Mouse (Mus musculus): ENCODE data around the gene Shmt1. TPM values are rescaled to one million over a fixed set of nuclear protein-coding genes. Genes with fewer than 3 reads are reported as not detected.

The Shmt1 gene
- polyA plus RNA-seq, 1 experiment from 2014 or later = 79.4 TPM

DNA sequence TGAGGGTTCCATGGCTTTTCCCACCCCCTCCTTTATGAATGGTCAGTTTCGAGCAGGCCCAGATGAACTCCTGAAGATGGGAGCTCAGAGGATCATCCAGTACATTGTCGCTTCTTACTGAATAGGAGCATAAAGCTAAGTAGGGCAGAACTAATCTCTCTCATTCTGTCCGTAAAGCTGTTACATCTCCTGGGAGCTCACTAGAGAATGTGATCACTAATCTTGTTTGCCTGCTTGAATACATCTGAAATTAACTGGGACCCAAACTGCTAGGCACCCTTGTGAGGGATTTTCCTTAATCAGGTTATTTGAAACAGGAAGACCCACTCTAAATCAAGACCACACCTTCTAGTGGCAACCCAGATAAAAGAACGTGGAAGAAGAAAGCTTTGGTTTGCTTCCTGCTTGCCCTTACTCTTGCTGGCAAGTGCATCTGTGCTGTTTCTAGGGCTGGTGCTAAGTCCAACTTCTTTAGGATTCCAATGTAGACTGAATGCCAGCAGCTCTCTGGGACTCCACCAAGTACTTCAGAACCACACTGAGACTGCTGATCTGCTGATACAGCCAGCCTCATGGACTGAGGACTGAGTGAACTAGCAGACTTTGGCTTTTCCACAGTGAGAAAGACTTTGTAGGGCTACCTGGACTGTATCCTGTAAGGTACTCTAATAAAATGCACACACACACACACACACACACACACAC, 15.9 kb upstream of the Shmt1 start:
- WGBS = 67% methylated on average over 4 of the region's 4 CpGs
- no peaks in the 10 kb centered on the region for H3K9me3 ChIP-seq (ENCODE audit: low read length)

DNA sequence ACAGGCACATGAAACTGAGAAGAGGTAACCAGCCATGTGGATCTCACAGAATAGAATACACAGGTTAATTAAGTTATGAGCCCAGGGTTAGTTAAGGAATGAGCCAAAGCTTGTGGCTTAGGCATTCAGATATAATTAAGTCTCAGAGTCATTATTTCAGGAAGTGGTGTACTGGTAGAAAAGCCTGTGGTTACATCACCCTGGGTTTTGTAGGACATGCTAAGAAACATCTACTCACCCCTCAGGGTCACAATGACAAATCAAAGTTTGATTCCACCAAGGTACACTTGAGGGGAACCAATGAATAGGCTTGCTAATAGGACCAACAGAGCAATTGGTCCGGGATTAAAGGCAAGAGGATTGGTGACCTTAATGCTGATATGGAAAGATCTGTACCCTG, 15.2 kb upstream of the Shmt1 start:
- Histone ChIP-seq H3K9ac (replicated peaks; ENCODE audit: low read length) (no peak overlapping the region), H3K27me3 (ENCODE audit: insufficient read depth, low read length) (no peaks in the 10 kb centered on the region)
- ATAC-seq (ENCODE audit: low FRiP score, low TSS enrichment) = no peak

More for the DNA sequence above, 15.9 kb upstream of the Shmt1 start:
- H3K27ac ChIP-seq (ENCODE audit: low read length) = no peak overlapping the region
- no peak for ATAC-seq (ENCODE audit: low FRiP score, low TSS enrichment)
- H3K4me1 ChIP-seq (ENCODE audit: insufficient read depth, low read length) = peaks cover 6% of the 10 kb centered on the region
- H3K4me3 ChIP-seq (ENCODE audit: low read length) = no peak overlapping the region
- no peak overlapping the region for H3K4me2 ChIP-seq (replicated peaks; ENCODE audit: low read depth, low read length)
- no peak overlapping the region for H3K9ac ChIP-seq (replicated peaks; ENCODE audit: low read length)
- H3K36me3 ChIP-seq (ENCODE audit: insufficient read depth, low read length) = no peaks in the 10 kb centered on the region
- H3K27me3 ChIP-seq (ENCODE audit: insufficient read depth, low read length) = no peaks in the 10 kb centered on the region

DNA sequence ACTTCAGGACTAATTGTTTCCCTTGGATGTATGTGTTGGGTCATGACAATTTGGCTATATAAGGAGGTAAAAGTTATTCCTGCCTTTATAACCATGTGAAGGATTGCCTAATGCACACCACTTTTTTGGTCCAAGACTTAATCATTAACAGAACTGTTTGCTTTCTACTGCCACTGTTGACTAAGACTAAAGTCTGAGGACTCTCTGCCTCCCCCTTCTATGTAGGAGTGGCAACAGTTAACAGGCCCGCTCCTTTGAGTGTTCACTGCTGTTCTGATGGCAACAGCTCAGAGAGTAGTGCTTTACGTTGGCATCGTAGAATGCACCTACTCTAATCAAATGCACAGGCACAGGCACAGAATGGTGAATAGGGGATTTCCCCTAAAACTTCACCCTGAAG, 13.7 kb upstream of the Shmt1 start:
- Histone ChIP-seq H3K27ac (ENCODE audit: low read length) (no peak overlapping the region), H3K4me1 (ENCODE audit: insufficient read depth, low read length) (no peaks in the 10 kb centered on the region), H3K36me3 (ENCODE audit: insufficient read depth, low read length) (no peaks in the 10 kb centered on the region), H3K4me2 (replicated peaks; ENCODE audit: low read depth, low read length) (no peak overlapping the region), H3K9ac (replicated peaks; ENCODE audit: low read length) (no peak overlapping the region), H3K4me3 (ENCODE audit: low read length) (no peak overlapping the region), H3K27me3 (ENCODE audit: insufficient read depth, low read length) (no peaks in the 10 kb centered on the region), H3K9me3 (ENCODE audit: low read length) (no peaks in the 10 kb centered on the region)
- peak; percentile 61; the same call in 1 of the 2 replicates for ATAC-seq (ENCODE audit: low FRiP score, low TSS enrichment)
- 66% methylated on average over 3 of the region's 3 CpGs for WGBS

More for the DNA sequence above, 15.2 kb upstream of the Shmt1 start:
- H3K36me3 ChIP-seq (ENCODE audit: insufficient read depth, low read length) = no peaks in the 10 kb centered on the region
- H3K27ac ChIP-seq (ENCODE audit: low read length) = no peak overlapping the region
- 53% methylated on average over 1 of the region's 1 CpGs for WGBS
- no peak overlapping the region for H3K4me3 ChIP-seq (ENCODE audit: low read length)
- peaks cover 6% of the 10 kb centered on the region for H3K4me1 ChIP-seq (ENCODE audit: insufficient read depth, low read length)
- H3K4me2 ChIP-seq (replicated peaks; ENCODE audit: low read depth, low read length) = no peak overlapping the region
- no peaks in the 10 kb centered on the region for H3K9me3 ChIP-seq (ENCODE audit: low read length)

DNA sequence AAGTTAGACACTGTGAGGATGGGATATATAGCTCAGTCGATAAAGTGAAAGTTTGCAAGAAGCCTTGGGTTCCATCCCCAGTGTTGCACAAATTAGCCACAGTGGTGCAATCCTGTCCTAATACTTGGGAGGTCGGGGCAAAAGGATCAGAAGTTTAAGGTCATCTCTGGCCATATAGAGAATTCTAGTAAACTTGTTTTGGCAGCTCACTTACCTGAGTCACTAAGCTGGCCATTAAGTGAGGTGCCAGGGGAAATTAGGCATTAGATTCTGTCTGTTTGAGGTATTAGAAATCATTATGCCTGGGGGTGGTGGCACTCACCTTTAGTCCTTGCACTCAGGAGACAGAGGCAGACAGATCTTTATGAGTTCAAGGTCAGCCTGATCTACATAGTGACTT, 12.3 kb upstream of the Shmt1 start:
- no peak for ATAC-seq (ENCODE audit: low FRiP score, low TSS enrichment)
- H3K9me3 ChIP-seq (ENCODE audit: low read length) = no peaks in the 10 kb centered on the region
- no peaks in the 10 kb centered on the region for H3K36me3 ChIP-seq (ENCODE audit: insufficient read depth, low read length)
- H3K9ac ChIP-seq (replicated peaks; ENCODE audit: low read length) = no peak overlapping the region
- H3K4me1 ChIP-seq (ENCODE audit: insufficient read depth, low read length) = no peaks in the 10 kb centered on the region
- 75% methylated on average over 2 of the region's 2 CpGs for WGBS
- no peak overlapping the region for H3K4me2 ChIP-seq (replicated peaks; ENCODE audit: low read depth, low read length)
- no peak overlapping the region for H3K4me3 ChIP-seq (ENCODE audit: low read length)
- no peak overlapping the region for H3K27ac ChIP-seq (ENCODE audit: low read length)
- H3K27me3 ChIP-seq (ENCODE audit: insufficient read depth, low read length) = no peaks in the 10 kb centered on the region

DNA sequence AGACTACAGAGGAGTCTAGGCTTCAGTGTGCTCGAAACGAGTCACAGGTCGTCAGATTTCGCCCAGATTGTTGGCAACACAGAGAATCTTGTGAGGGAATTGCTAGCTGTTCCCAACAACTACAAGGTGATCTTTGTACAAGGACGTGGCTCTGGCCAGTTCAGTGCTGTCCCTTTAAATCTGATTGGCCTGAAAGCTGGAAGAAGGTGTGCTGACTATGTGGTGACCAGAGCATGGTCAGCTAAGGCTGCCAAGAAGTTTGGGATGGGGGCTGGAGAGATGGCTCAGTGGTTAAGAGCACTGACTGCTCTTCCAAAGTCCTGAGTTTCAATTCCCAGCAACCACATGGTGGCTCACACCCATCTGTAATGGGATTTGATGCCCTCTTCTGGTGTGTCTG, 4.9 kb upstream of the Shmt1 start:
- Histone ChIP-seq H3K4me2 (replicated peaks; ENCODE audit: low read depth, low read length) (no peak overlapping the region), H3K4me3 (ENCODE audit: low read length) (no peak overlapping the region), H3K9me3 (ENCODE audit: low read length) (no peaks in the 10 kb centered on the region), H3K36me3 (ENCODE audit: insufficient read depth, low read length) (no peaks in the 10 kb centered on the region), H3K9ac (replicated peaks; ENCODE audit: low read length) (no peak overlapping the region), H3K4me1 (ENCODE audit: insufficient read depth, low read length) (0 out of 2 replicates have a peak, but pooled peaks cover 2% of the 10 kb centered on the region), H3K27ac (ENCODE audit: low read length) (no peak overlapping the region), H3K27me3 (ENCODE audit: insufficient read depth, low read length) (no peaks in the 10 kb centered on the region)
- 72% methylated on average over 5 of the region's 5 CpGs for WGBS
- ATAC-seq (ENCODE audit: low FRiP score, low TSS enrichment) = no peak

DNA sequence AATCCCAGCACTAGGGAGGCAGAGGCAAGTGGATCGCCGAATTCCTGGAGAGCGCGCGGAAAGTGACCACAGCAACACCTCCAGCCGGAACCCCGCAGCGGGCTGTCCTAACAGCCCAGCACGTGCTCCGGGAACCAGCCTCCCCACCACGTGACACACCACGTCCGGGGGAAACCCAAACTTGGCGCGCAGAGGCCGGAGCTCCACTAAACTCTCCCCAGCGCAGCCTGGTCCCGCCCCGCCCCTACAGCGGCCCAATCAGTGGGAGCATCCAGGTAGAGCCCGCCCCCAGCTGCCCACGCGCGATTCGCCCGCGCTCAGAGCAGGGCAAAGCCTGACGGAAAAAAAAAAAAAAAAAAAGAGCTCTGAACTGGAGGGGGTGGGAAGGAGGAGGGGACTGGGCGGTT, 461 bp downstream of the Shmt1 start:
- Histone ChIP-seq H3K4me2 (replicated peaks; ENCODE audit: low read depth, low read length) (peak overlapping the region; percentile 86), H3K27ac (ENCODE audit: low read length) (peak overlapping the region; percentile 63; the same call in 1 of the 2 replicates), H3K27me3 (ENCODE audit: insufficient read depth, low read length) (no peaks in the 10 kb centered on the region), H3K9ac (replicated peaks; ENCODE audit: low read length) (peak overlapping the region; percentile 54), H3K4me3 (ENCODE audit: low read length) (peak overlapping the region; percentile 48), H3K4me1 (ENCODE audit: insufficient read depth, low read length) (peaks cover 26% of the 10 kb centered on the region), H3K9me3 (ENCODE audit: low read length) (no peaks in the 10 kb centered on the region), H3K36me3 (ENCODE audit: insufficient read depth, low read length) (no peaks in the 10 kb centered on the region)
- under 1% methylated on average over 29 of the region's 29 CpGs for WGBS
- ATAC-seq (ENCODE audit: low FRiP score, low TSS enrichment) = peak; percentile 99

DNA sequence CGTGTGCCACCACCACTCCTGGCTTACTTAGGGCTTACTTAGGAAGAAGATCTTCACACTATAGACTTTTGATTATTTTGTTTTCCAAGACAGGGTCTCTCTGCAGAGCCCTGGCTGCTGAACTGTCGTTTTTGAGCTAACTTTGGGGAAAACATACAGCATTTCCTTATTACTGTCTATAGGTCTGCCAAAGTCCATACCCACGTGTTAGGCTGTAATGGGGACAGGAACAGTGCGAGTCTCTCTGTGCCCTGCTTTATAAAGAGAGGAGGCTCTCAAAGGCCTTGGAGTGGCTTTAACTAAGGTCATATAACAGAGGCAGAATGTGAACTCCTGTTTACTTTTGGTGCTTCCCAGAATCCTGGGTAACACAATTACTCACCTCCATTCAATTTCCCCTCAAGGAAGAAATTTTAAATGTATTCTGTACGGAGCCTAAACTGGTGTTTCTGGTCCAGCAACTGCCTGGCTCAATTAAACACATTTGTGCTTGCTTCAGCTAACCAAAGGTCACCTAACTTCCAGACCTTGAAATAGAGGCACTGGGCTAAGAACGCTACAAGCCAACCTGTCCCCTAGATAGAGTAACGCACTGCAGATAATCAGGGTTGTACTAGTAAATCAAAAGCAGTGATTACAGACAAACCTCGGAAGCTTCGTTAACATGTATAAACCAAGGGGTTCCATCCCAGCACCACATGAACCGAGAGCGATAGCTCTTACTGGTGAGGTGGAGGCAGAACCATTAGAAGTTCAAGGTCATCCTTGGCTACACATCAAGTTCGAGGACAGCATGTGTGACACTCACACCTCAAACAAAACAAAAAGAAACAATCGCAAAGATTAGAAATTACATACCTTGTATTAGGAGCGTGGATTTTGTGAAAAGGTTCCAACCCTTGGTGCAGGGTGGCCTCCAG, 1.2 kb downstream of the Shmt1 start:
- peak; percentile 21; the same call in 1 of the 2 replicates for ATAC-seq (ENCODE audit: low FRiP score, low TSS enrichment)

DNA sequence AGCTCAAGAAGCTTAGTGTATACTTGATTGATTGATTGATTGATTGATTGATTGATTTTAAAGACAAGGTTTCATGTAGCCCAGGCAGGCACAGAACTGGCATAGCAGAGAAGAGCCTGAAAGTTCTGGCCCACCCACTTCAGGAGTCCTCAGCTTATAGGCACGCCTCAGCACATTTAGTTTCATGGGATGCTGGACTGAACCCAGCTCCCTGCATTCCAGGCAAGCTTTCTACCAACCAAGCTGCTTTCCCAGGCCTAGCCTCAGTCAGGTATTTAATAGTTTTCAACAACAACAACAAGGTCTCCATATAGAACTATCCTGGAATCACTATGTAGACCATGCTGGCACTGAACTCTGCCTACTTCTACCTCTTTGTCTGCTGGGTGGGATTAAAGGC, 2.0 kb downstream of the Shmt1 start:
- peak overlapping the region; percentile 63 for H3K27ac ChIP-seq (ENCODE audit: low read length)
- H3K4me3 ChIP-seq (ENCODE audit: low read length) = peak overlapping the region; percentile 48
- H3K36me3 ChIP-seq (ENCODE audit: insufficient read depth, low read length) = no peaks in the 10 kb centered on the region
- 62% methylated on average over 1 of the region's 1 CpGs for WGBS
- peaks cover 26% of the 10 kb centered on the region for H3K4me1 ChIP-seq (ENCODE audit: insufficient read depth, low read length)
- H3K9me3 ChIP-seq (ENCODE audit: low read length) = no peaks in the 10 kb centered on the region
- no peak for ATAC-seq (ENCODE audit: low FRiP score, low TSS enrichment)
- H3K9ac ChIP-seq (replicated peaks; ENCODE audit: low read length) = peak overlapping the region; percentile 54; the same call in 1 of the 2 replicates
- no peaks in the 10 kb centered on the region for H3K27me3 ChIP-seq (ENCODE audit: insufficient read depth, low read length)
- peak overlapping the region; percentile 86 for H3K4me2 ChIP-seq (replicated peaks; ENCODE audit: low read depth, low read length)

More for the DNA sequence above, 1.2 kb downstream of the Shmt1 start:
- peak overlapping the region; percentile 54 for H3K9ac ChIP-seq (replicated peaks; ENCODE audit: low read length)
- no peaks in the 10 kb centered on the region for H3K9me3 ChIP-seq (ENCODE audit: low read length)
- H3K4me2 ChIP-seq (replicated peaks; ENCODE audit: low read depth, low read length) = peak overlapping the region; percentile 86
- H3K36me3 ChIP-seq (ENCODE audit: insufficient read depth, low read length) = no peaks in the 10 kb centered on the region
- peak overlapping the region; percentile 48 for H3K4me3 ChIP-seq (ENCODE audit: low read length)
- 7% methylated on average over 14 of the region's 14 CpGs for WGBS
- peak overlapping the region; percentile 63 for H3K27ac ChIP-seq (ENCODE audit: low read length)
- peaks cover 26% of the 10 kb centered on the region for H3K4me1 ChIP-seq (ENCODE audit: insufficient read depth, low read length)
- H3K27me3 ChIP-seq (ENCODE audit: insufficient read depth, low read length) = no peaks in the 10 kb centered on the region

DNA sequence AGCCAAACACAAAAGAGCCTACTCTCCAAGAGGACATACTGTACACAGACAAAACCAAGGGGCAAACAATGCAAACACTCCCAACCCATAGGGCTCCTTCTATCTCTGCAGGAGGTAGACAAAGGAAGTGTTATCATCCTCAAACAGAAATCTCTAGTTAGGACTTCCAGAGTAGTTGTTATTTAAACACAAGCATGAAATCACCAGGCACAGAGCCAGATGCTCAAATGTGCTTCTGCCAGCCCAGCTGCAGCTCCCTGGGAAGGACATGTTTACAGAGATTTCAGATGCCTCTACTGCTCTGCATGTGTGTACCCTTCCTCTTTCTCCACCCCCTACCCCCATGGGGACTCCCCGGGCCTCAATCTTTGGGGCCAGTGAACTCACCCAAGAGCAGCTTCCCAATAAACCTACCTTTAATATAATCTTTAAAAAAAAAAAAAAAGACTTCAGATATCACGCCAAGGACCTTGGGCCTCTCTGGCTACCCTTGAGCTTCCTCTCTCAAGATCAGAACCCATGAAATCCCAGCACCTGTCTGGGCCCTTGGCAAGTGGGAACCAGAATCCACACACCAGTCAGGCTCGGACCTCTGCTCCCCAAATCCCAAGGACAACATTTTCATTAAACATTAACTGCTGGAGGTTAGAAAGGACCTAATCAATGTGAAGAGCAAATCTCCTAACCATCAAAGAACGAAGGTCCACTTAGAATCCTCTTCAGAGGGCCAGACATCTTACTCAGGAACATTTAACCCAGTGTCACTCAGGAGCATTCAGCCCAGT, 3.0 kb downstream of the Shmt1 start:
- 65% methylated on average over 4 of the region's 4 CpGs for WGBS
- Histone ChIP-seq H3K4me3 (ENCODE audit: low read length) (peak overlapping the region; percentile 3; the same call in 1 of the 2 replicates), H3K4me1 (ENCODE audit: insufficient read depth, low read length) (peaks cover 26% of the 10 kb centered on the region), H3K9ac (replicated peaks; ENCODE audit: low read length) (no peak overlapping the region), H3K27me3 (ENCODE audit: insufficient read depth, low read length) (no peaks in the 10 kb centered on the region), H3K4me2 (replicated peaks; ENCODE audit: low read depth, low read length) (peak overlapping the region; percentile 86; the same call in 1 of the 2 replicates), H3K27ac (ENCODE audit: low read length) (no peak overlapping the region), H3K9me3 (ENCODE audit: low read length) (no peaks in the 10 kb centered on the region), H3K36me3 (ENCODE audit: insufficient read depth, low read length) (peaks cover 4% of the 10 kb centered on the region; the same call in 1 of the 2 replicates)
- ATAC-seq (ENCODE audit: low FRiP score, low TSS enrichment) = no peak

Measured in kidney, embryonic 16.5 days (tissue).